14 mouse cellular contexts compared by ENCODE assay signal in genomic region chr19:12970082-12970481, GRCm38 (mm10). TPM values are rescaled to one million over a fixed set of nuclear protein-coding genes. Genes with fewer than 3 reads are reported as not detected.
"Had no signal": no experiment of that assay in that cellular context is flagged by ENCODE, and none has a peak within 500 bp of the region (broad histone marks: within the 10 kb centered on the region; RNA-seq: fewer than 3 reads in every experiment).

No protein-coding gene starts in this region.

RNA-seq across cellular contexts. Expression of gene Olfr1450, which starts 20.0 kb away (rescaled TPM):
- total RNA-seq: neutrophil, adult 5-6 weeks had no signal
- polyA plus RNA-seq: neural tube, embryonic 13.5 days; neural tube, embryonic 14.5 days; neural tube, embryonic 15.5 days; small intestine, adult 2 months; spleen, adult 2 months; stomach, embryonic 14.5 days; stomach, embryonic 15.5 days; stomach, embryonic 16.5 days; stomach, postnatal 0 days; testis, adult 2 months; thymus, adult 2 months; thymus, postnatal 0 days; urinary bladder, adult 2 months had no signal

RNA-seq across cellular contexts. Expression of gene Olfr1451, which starts 24.7 kb away (rescaled TPM):
- total RNA-seq: neutrophil, adult 5-6 weeks had no signal
- polyA plus RNA-seq: neural tube, embryonic 13.5 days; neural tube, embryonic 14.5 days; neural tube, embryonic 15.5 days; small intestine, adult 2 months; spleen, adult 2 months; stomach, embryonic 14.5 days; stomach, embryonic 15.5 days; stomach, embryonic 16.5 days; stomach, postnatal 0 days; testis, adult 2 months; thymus, adult 2 months; thymus, postnatal 0 days; urinary bladder, adult 2 months had no signal

RNA-seq across cellular contexts. Expression of gene Olfr1449, which starts 39.4 kb away (rescaled TPM):
- polyA plus RNA-seq: neural tube, embryonic 13.5 days; neural tube, embryonic 14.5 days; neural tube, embryonic 15.5 days; small intestine, adult 2 months; spleen, adult 2 months; stomach, embryonic 14.5 days; stomach, embryonic 15.5 days; stomach, embryonic 16.5 days; stomach, postnatal 0 days; testis, adult 2 months; thymus, adult 2 months; thymus, postnatal 0 days; urinary bladder, adult 2 months had no signal

RNA-seq across cellular contexts. Expression of gene Olfr1448, which starts 45.9 kb away (rescaled TPM):
- total RNA-seq: neutrophil, adult 5-6 weeks had no signal
- polyA plus RNA-seq: neural tube, embryonic 13.5 days; neural tube, embryonic 14.5 days; neural tube, embryonic 15.5 days; small intestine, adult 2 months; spleen, adult 2 months; stomach, embryonic 14.5 days; stomach, embryonic 15.5 days; stomach, embryonic 16.5 days; stomach, postnatal 0 days; testis, adult 2 months; thymus, adult 2 months; thymus, postnatal 0 days; urinary bladder, adult 2 months had no signal

RNA-seq across cellular contexts. Expression of gene Olfr1453, which starts 58.0 kb away (rescaled TPM):
- total RNA-seq: neutrophil, adult 5-6 weeks had no signal
- polyA plus RNA-seq: neural tube, embryonic 13.5 days; neural tube, embryonic 14.5 days; neural tube, embryonic 15.5 days; small intestine, adult 2 months; spleen, adult 2 months; stomach, embryonic 14.5 days; stomach, embryonic 15.5 days; stomach, embryonic 16.5 days; stomach, postnatal 0 days; testis, adult 2 months; thymus, adult 2 months; thymus, postnatal 0 days; urinary bladder, adult 2 months had no signal
